Mouse (Mus musculus): ENCODE measurements around the gene Slc6a9.

Slc6a9 gene

DNA sequence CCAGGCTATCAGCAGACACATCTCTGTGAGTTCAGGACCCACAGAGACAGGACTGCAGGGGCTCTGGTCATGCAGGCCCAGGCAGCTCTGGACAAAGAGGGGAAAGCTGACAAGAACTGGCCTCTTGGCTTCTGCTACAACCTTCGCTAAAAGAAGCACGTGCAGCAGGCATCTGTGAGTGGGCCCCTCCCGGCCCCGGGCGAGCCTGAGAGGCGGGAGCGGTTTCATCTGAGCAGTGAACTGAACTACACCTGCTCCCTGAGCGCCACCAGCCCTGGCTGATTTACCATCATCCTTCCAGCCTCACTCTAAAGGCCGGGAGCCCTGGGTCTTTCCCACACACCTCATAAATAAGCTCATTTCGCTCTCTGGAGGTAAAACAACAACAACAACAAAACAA, 44.0 kb downstream of the Slc6a9 start:
- no peak for DNase-seq (ENCODE audit: low spot score)

DNA sequence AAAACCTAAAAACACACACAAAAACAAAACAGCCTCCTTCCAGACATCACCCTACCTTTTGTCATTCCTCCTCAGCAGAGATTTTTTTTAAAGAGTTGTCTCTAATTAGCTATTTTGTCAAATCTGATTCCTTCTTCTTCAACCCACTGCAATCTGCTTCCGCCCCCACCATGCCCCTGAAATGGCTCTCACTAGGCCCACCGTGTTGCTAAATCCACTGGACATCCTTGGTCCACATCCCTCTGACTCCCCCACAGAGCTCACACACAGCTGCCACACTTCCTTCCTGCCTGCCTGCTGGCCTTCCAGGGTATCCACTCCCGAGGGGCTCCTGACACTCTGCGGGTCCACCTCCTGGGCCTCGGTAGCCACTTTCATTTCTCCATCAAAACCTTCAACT, 44.4 kb downstream of the Slc6a9 start:
- no peak for DNase-seq (ENCODE audit: low spot score)

DNA sequence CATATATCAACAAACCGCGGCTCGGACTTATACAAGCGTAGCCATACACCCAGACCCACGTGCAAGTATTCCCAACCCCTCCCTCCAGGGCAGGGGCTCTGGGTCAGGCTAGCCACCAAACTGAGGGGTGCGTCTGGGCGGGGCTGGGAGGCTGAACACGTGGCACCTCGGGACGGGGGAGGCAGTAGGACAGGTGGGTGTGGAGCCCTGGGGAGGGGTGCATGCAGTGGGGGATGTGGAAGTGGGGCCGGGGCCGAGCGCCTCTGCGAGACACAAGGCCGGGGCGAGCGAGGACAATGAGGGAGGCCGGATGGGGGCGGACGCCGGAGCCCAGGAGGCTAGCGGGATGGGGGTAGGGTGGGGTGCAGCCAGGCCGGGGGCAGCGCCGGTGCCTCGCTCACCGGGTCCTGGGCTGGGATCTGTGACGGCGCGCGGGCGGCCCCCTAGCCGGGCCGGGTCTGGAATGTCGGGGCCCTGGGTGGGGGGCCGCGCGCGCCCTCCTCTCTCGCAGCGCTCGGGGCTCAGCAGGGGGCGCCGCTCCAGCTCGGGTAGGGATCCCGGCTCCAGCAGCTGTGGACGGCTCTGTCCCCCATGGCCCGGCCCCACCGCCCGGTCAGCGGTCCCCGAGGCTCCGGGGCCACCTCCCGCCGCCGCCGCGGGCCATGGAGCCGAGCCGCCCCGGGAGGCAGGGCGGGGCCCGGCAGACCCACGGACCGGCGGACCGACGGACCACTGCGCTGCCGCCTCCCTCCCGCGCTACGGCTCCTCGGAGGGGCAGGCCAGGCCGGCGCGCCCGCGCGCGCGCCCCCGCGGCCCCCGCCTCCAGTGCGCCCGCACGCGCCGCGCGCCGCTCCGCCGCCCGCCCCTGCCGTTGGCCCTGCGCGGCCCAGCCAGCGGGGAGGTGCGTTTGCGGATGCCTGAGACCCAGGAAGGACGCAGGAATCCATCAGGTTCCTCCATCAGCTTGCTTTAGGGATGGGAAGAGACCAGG, 48.7 kb downstream of the Slc6a9 start, which contains the start of gene B4galt2:
B4galt2 (minus strand) TSS at position 787 of the 991 bp plus-strand sequence.
- DNase-seq (ENCODE audit: low spot score) = no peak

DNA sequence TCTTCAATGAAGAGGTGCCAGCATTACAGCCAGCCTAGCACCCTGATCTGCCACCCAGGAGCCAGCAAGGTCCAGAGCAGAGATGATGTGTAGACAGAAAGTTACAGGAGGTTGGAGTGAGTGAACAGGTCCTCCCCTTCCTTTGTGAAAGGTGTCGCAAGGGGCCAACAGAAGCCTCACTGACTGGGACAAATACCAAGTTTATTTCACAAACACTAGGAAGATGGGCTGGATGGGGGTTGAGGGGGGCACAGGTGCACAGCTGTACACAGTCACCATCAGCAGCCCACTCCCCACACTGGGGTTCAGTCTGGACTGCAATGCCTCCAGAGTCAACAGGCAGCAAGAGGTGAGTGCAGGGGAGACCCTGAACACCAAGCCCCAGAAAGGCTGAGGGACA, 49.8 kb downstream of the Slc6a9 start:
- DNase-seq (ENCODE audit: low spot score) = no peak

DNA sequence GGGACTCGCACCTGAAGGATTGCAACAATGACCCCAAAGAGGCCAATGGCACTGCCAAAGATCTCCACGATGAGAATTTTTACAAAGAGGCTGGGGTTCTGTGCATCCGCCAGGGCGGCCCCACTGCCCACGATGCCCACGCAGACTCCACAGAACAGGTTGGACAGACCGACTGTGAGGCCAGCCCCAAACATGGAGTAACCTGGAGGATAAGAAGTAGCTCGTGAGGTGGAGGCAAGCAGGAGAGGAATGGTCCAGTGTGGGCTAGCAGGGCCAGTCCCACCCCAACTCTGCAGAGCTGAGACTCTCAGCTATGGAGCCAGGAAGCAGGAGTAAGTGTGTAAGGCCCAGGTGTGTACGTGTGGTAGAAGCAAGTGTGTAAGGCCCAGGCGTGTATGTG, 50.8 kb downstream of the Slc6a9 start:
- DNase-seq (ENCODE audit: low spot score) = no peak

DNA sequence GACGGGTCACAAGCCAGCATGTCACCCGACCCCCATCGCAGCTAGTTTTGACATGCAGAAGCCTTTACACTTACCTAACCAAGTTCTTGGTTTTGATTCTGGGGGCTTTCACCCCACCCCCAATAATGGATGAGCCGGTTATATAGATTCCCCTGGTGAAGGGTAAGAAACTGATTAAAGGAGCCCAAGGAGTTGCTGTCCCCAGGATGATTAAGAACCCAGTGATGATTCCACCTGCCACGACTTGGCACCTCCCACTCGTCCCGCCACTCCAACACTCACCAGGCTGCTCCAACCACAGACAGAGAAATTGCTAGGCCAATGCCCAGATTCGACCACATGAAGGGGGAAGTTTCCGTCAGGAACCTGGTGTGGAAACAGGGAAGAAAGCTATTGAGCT, 51.7 kb downstream of the Slc6a9 start:
- no peak for DNase-seq (ENCODE audit: low spot score)

DNA sequence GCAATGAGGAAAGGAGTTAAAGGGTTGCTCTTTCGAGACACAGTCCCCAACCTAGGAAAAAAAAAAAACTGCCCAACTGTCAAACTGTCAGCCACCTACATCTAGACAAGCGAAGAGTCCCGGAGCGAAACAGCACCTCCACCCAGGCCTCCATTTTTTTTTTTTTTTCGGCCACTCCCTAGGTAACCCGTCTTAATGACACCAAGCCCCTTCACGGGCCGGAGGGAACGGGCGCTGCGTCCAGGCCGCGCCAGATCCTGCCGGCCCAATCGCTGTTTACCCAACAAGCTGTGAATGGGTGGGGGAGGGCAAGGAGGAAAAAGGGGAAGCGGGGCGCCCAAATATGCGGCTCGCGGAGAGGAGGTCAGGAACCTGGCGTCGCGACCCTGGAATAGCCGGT, 52.3 kb downstream of the Slc6a9 start:
- DNase-seq (ENCODE audit: low spot score) = peak; percentile 27

DNA sequence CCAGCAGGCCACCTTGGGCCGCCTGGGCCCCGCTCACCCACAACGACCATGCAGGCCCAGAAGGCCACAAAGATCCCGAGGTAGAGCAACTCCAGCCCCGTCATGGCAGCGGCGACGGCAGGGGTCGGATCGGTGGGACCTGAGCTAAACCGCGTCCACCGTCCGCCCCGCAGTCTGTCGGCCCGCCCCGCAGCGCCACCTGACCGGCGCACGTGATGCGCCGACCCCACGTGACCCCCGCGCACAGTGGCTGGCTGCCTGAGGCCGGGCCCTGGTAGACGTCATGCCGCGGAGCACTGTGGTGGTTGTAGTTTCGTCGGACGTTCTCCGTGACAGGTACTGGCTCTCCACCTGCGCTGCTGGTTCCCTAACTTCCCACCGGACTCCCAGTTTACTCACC, 52.8 kb downstream of the Slc6a9 start, which contains the start of gene Atp6v0b:
Atp6v0b (minus strand) TSS at position 201 of the 400 bp plus-strand sequence.
- peak; percentile 83 for DNase-seq (ENCODE audit: low spot score)

DNA sequence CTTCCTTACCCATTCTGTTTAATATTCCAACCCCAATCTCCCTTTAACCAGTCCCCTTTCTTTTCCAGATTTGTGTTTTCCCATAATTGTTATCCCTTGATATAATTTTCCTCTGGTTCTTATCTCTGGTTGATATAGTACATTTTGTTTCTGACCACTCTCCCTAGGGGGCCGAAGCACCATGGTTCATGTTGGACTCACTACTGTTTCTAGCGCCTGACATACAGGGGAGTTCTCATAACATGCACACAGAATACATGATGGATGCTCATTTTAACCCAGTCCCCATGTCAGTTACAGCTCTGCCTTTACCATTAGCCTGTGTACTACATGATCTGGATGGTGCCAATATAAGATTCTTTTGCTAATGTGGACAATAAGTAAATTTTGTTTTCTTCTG, 53.6 kb downstream of the Slc6a9 start:
- DNase-seq (ENCODE audit: low spot score) = no peak

DNA sequence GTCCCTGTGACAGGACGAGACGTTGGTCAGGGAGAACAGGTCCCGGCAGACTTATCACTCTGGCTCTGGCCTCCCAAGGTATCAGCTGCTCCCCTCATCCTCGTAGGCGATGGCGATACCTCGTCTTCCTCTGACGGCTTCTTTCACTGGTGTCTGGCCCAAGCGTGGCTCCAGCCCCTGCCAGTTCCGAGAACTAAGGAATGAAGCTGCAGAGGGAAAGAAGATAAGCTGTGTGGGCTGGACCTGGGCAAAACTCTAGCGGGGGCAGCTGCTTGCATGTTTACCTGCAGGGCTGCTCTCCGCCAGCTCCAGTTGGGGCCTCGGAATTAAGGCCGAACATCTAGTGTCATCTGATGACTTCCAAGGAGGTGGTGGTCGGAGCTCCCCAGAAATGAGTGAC, 55.2 kb downstream of the Slc6a9 start:
- DNase-seq (ENCODE audit: low spot score) = no peak

DNA sequence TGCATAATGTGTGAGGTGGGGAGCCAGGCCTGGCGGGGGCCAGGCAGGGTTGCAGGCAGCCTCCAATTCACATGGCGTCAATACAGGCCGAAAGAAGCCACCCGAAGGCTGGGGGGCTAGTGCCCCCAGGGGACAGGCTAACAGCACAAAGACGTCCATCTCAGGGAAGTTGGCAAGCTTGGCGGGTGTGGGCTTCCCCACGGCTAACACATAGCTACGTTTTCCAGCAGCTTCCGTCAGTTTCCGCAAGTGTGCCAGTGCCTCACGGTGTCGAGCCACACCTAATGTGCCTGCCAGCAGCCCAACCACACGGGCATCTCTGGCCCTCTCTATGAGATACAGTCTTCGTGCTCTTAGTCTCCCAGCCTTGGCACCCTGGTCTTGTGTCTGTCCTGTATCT, 55.7 kb downstream of the Slc6a9 start:
- no peak for DNase-seq (ENCODE audit: low spot score)

DNA sequence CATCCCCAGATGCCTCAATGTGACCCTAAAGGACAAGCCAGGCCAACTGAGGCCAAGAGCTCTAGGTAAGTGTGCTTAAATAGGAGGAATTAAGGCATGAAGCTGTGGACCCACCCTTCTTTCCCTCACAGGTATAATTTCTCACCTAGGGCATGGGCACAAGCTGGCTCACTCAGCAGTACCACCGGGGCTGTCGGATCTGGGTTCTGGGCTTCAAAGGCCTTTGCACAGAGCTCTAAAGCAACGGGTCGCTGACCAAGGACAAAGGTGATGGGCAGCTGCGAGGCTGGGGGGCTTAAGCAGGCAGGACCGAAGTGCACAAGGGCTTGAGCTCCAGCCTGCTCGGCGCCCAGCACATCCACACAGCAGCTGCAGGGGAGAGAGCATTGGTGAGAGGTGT, 56.4 kb downstream of the Slc6a9 start:
- no peak for DNase-seq (ENCODE audit: low spot score)

DNA sequence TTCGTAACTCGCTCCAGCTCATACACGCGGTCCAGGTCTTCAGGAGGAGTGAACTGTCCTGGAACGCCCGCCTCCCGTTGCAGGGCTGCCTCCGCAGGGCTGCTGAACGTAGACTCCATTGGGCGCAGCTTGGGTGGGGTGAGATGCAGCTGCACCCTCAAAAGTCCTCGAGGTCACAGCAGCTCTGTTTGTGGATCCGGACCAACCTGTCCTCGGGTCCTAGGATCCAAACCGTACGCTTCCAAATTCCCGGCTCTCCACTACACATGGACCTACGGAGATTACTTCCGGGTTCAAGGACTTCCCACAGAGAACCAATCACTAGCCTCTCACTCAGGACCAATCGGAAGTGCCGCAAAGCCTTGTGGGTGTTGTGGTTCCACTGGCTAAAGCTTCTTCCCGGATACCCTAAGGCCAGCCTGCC, 57.4 kb downstream of the Slc6a9 start, which contains the start of gene Dph2:
Dph2 (minus strand) TSS at position 295 of the 424 bp plus-strand sequence.
- DNase-seq (ENCODE audit: low spot score) = peak; percentile 82

DNA sequence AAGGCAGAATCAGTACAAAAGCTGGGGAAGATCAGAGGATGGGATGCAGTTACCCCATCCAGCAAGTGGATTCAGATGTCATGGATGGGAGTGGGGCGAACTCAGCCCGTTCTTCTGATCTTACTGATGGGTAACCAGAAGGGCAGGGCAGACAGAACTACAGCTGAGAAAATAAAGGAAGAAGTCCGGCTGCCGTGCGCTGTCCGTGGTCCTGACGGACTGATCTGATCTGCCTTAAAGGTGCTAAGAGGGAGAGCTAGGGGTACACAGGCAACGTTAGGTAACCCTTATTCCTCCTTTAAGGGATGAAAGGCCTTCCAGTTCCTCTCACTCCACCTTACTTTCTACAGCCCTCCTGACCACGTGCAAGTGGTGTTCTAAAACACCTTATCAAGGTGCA, 59.1 kb downstream of the Slc6a9 start:
- no peak for DNase-seq (ENCODE audit: low spot score)

DNA sequence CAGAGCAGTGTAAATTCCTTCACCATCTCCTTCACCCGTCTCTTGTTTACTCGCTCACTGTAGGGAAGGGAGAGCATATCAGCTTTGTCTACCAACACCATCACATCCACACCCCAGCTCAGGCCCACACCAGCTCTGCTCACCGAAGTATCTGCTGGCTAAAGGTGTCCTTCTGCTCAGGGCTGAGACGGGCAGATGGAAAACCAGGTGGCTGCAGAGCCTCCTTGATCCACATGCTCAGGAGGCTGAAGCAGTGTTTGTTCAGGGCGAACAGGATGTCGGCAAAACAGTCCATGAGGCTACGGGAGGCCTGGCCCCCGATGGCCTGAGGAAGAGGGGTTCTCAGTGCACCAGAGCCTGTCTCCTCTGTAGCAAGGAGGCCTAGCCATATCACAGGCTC, 60.3 kb downstream of the Slc6a9 start:
- DNase-seq (ENCODE audit: low spot score) = no peak

DNA sequence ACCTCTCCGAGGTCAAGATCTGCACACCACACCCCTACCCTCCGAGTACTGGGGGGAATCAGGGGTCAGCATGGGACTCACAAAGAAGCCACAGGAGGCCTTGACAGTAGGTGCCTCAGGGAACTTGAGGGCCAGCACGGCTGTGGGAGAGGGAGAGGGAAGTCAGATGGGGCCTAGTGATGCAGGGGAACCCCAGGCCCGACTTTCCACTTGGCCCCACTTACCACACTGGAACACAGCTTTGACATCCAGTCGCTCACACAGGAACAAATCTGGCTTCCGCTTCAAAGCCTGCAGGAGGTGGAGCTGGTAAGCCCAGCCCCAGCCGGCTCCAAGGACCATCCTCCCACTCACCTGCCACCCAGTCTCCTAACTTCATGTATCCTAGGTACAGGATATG, 61.0 kb downstream of the Slc6a9 start:
- DNase-seq (ENCODE audit: low spot score) = no peak

DNA sequence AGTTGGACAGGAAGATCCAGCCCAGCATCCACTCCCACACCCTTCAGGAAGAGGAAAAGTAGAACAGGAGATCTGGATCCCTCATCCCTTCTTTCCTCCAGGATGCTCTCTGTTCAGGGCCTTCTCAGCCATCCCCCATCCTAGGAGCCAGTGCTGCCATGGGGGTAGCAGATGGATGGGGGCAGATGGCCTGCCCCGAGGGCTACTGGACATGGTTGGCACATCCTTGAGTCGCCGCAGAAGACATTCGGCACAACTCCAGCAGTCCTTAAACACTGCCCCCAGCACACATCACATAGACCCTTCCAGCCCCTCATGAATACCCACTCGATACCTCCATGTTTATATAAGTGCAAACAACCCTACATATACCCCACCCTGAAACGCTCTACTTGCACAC, 61.7 kb downstream of the Slc6a9 start:
- no peak for DNase-seq (ENCODE audit: low spot score)

DNA sequence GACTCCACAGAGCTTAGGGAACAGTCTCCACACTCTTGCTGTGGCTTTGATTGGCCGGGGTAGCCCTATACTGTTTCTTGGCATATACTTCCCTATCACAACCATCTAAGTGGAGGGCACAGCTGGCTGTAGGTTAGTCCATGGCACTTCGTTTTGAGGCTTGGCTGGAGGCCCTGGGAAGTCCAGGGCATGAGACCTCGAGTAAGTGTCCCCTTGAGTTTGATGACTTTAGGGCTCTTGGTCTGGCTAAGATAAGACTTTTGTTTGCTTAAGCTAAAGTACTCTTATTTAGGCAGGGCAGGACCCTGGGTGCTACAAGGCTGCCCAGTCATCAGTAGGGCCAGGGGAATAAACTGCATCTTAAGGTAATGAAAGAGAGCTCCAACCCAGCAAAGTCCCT, 63.8 kb downstream of the Slc6a9 start:
- no peak for DNase-seq (ENCODE audit: low spot score)

DNA sequence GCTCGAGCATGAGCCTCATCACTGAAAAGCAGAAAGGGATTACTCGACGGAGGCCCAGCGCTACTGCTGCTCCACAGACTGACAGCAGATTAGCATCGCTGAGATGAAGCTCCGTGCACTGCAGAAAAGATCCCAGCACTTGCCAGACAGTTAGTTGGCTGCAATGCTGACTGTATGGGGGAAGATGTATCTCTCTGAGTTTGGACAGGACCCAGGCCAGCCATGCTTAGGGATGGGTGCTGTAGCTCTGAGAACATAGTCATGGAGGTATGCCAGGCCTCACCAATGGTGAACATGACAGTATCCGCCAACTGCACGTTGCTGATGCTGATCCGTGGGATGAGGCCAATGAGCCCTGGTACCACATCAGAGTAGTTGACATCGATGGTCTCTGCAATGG, 69.8 kb downstream of the Slc6a9 start:
- DNase-seq (ENCODE audit: low spot score) = no peak

DNA sequence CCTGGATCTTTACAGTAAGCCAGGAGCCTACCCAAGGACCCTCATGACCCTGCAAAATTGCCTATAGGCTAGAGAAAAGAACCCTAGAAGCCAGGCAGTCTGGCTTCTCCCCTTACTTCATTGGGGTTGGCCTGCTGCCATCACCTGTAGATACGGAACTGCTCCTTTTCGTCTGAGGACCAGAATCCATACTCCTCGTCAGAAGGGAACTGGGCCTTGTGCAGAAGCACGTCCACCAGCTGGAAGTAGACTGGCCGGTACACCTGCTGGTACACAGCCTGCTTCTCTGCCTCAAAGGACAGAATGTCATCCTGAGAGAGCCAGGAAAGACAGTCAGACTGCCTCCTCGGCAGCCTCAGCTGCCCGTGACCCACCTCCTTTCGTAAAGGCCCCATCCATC, 70.5 kb downstream of the Slc6a9 start:
- DNase-seq (ENCODE audit: low spot score) = no peak

DNA sequence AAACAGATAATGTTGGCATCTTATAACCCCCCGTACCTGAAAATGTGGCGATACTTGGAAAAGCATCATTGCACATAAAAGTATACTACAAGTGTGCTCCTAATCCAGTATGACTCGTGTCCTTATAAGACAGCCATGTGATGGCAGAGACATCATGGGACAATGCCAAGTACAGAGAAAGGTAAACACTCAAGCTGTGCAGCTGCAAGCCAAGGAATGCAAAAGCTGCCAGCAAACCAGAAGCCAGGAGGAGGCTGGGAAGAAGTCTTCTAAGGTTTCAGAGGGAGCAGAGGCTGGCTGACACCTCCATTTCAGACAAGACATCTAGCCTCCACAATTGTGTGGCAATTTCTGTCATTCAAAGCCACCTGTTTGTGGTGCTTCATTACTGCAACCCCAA, 71.9 kb downstream of the Slc6a9 start:
- DNase-seq (ENCODE audit: low spot score) = no peak

DNA sequence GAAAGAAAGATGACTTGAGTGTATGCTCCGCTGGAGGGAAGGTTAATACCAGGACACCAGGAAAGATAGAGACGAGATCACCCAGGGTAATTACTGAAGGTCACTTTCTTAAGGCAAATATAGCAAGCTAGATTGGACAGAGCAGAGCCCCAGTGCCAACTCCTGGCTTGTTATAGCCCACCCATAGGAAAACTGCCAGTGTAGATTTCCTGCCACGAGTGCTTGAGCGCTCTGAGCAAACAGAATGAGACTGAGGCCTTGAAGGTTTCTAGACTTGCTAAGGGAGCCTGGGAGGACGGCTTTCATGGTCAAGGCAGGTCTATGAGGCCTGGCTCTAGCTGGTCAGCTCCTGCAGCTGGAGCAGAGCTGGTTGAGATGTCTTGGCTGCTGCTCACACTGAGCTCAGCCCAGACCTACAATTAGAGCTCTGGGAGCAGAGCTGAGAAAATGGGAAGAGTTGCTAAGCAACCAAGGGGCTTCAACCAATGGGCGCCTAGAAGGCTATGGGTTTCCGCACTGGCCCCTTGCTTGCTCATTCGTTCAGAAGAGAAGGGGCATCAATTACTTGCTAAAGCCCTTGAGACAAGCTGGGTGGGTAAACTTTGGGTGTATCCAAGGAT, 74.6 kb downstream of the Slc6a9 start:
- no peak for DNase-seq (ENCODE audit: low spot score)

DNA sequence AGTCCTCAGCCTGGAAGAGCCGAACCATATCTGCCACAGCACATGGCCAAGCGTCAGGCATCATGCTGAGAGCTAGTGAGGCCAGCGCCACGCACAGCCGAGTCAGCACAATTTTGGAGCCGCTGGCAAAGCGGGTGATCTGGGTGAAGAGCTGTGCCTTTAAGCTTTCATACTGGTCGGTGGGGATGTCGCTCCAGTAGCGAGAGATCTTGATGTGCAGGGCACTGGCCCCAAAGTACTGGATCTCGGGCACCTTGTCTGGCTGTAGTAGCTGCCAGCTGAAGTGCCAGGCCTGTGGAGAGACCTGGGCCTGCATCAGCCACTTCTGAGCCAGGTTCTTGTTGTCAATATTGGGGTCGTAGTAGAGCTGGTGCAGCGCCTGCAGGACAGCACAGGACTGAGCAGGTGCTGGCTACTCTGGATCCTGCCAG, 77.8 kb downstream of the Slc6a9 start:
- DNase-seq (ENCODE audit: low spot score) = no peak

All from MN1 (cell line).